Mouse (Mus musculus): Measurements from ENCODE around the gene Zfp709.

- TF ChIP-seq POLR2A (IDR thresholded peaks at IDR 0.05; ENCODE audit: low read depth, low read length) (peak; percentile 87), MAZ (IDR thresholded peaks at IDR 0.05; ENCODE audit: low read depth, low read length) (no peak), CTCF (conservative IDR thresholded peaks at IDR 0.05 in 1 of 2, IDR thresholded peaks at IDR 0.05 in 1 of 2; ENCODE audit: low read depth in 2 of 2, low read length in 2 of 2) (no peak), USF2 (conservative IDR thresholded peaks at IDR 0.05; ENCODE audit: low read depth, low read length) (no peak), ZC3H11A (IDR thresholded peaks at IDR 0.05; ENCODE audit: low read depth, low read length) (no peak), EP300 (IDR thresholded peaks at IDR 0.05; ENCODE audit: low read length) (no peak), POLR2AphosphoS2 (IDR thresholded peaks at IDR 0.05; ENCODE audit: low read depth, low read length) (no peak), NRF1 (IDR thresholded peaks at IDR 0.05; ENCODE audit: low read depth, low read length) (peak; percentile 72), ZNF384 (IDR thresholded peaks at IDR 0.05; ENCODE audit: low read depth, low read length) (no peak)
Measured at GRCm38 (mm10) chr8:71922567-71923401, 41.0 kb downstream of the Zfp709 start.
